Mouse (Mus musculus): ENCODE measurements around the gene 6430548M08Rik. TPM values are rescaled to one million over a fixed set of nuclear protein-coding genes. Genes with fewer than 3 reads are reported as not detected.

Gene 6430548M08Rik
- polyA plus RNA-seq, 1 experiment from 2014 or later, result 23.3 TPM

- H3K4me1 ChIP-seq (replicated peaks), result no peaks in the 10 kb centered on the region
- no peaks in the 10 kb centered on the region for H3K27me3 ChIP-seq
- H3K36me3 ChIP-seq, result peaks cover 79% of the 10 kb centered on the region
- H3K9ac ChIP-seq (replicated peaks), result no peak overlapping the region
- ATAC-seq, result no peak
- no peak overlapping the region for H3K27ac ChIP-seq
- no peak overlapping the region for H3K4me2 ChIP-seq (replicated peaks)
- WGBS, result 91% methylated on average over 8 of the region's 8 CpGs
- no peaks in the 10 kb centered on the region for H3K9me3 ChIP-seq
- H3K4me3 ChIP-seq (replicated peaks), result no peak overlapping the region
These were observed 29.2 kb upstream of the 6430548M08Rik start for GRCm38 (mm10) chr8:120084783-120085182.

GRCm38 (mm10) chr8:120089511-120089910 lies 24.4 kb upstream of the 6430548M08Rik start:
- H3K9ac ChIP-seq (replicated peaks), result no peak overlapping the region
- no peak for ATAC-seq
- no peak overlapping the region for H3K4me2 ChIP-seq (replicated peaks)
- H3K36me3 ChIP-seq, result peaks cover 82% of the 10 kb centered on the region
- H3K27me3 ChIP-seq, result no peaks in the 10 kb centered on the region
- WGBS, result 77% methylated on average over 7 of the region's 7 CpGs
- H3K27ac ChIP-seq, result no peak overlapping the region
- H3K4me3 ChIP-seq (replicated peaks), result no peak overlapping the region
- H3K4me1 ChIP-seq (replicated peaks), result no peaks in the 10 kb centered on the region
- no peaks in the 10 kb centered on the region for H3K9me3 ChIP-seq

- no peak overlapping the region for H3K4me2 ChIP-seq (replicated peaks)
- ATAC-seq, result no peak
- H3K4me1 ChIP-seq (replicated peaks), result no peaks in the 10 kb centered on the region
- H3K9ac ChIP-seq (replicated peaks), result no peak overlapping the region
- H3K4me3 ChIP-seq (replicated peaks), result no peak overlapping the region
- H3K27ac ChIP-seq, result no peak overlapping the region
- H3K27me3 ChIP-seq, result no peaks in the 10 kb centered on the region
- no peaks in the 10 kb centered on the region for H3K9me3 ChIP-seq
- peaks cover 66% of the 10 kb centered on the region for H3K36me3 ChIP-seq
- WGBS, result 94% methylated on average over 3 of the region's 3 CpGs
These were observed 22.9 kb upstream of the 6430548M08Rik start for GRCm38 (mm10) chr8:120091032-120091431.

- H3K27me3 ChIP-seq, result no peaks in the 10 kb centered on the region
- H3K4me2 ChIP-seq (replicated peaks), result no peak overlapping the region
- H3K27ac ChIP-seq, result no peak overlapping the region
- WGBS, result 96% methylated on average over 3 of the region's 3 CpGs
- H3K9me3 ChIP-seq, result no peaks in the 10 kb centered on the region
- no peak for ATAC-seq
- H3K9ac ChIP-seq (replicated peaks), result no peak overlapping the region
- H3K36me3 ChIP-seq, result peaks cover 46% of the 10 kb centered on the region
- peaks cover 9% of the 10 kb centered on the region; the same call in 1 of the 2 replicates for H3K4me1 ChIP-seq (replicated peaks)
- H3K4me3 ChIP-seq (replicated peaks), result no peak overlapping the region
These were observed 20.8 kb upstream of the 6430548M08Rik start for GRCm38 (mm10) chr8:120093103-120093502.

- Histone ChIP-seq H3K27ac (no peak overlapping the region; the same call in 1 of the 2 replicates), H3K27me3 (no peaks in the 10 kb centered on the region), H3K9me3 (no peaks in the 10 kb centered on the region), H3K9ac (replicated peaks) (no peak overlapping the region), H3K4me3 (replicated peaks) (no peak overlapping the region), H3K36me3 (peaks cover 38% of the 10 kb centered on the region), H3K4me1 (replicated peaks) (peaks cover 14% of the 10 kb centered on the region), H3K4me2 (replicated peaks) (no peak overlapping the region)
- 89% methylated on average over 10 of the region's 10 CpGs for WGBS
- ATAC-seq, result no peak
These were observed 19.2 kb upstream of the 6430548M08Rik start for GRCm38 (mm10) chr8:120094801-120095200.

GRCm38 (mm10) chr8:120096486-120096885 lies 17.5 kb upstream of the 6430548M08Rik start:
- Histone ChIP-seq H3K9ac (replicated peaks) (no peak overlapping the region; the same call in 1 of the 2 replicates), H3K27me3 (no peaks in the 10 kb centered on the region), H3K9me3 (no peaks in the 10 kb centered on the region), H3K4me1 (replicated peaks) (peaks cover 25% of the 10 kb centered on the region), H3K36me3 (peaks cover 23% of the 10 kb centered on the region), H3K27ac (no peak overlapping the region), H3K4me2 (replicated peaks) (no peak overlapping the region), H3K4me3 (replicated peaks) (no peak overlapping the region)
- no peak for ATAC-seq
- 83% methylated on average over 2 of the region's 2 CpGs for WGBS

- ATAC-seq, result peak; percentile 19; the same call in 1 of the 2 replicates
- WGBS, result 7% methylated on average over 24 of the region's 25 CpGs
- H3K27me3 ChIP-seq, result no peaks in the 10 kb centered on the region
These were observed 13.4 kb upstream of the 6430548M08Rik start for GRCm38 (mm10) chr8:120100388-120101067.

GRCm38 (mm10) chr8:120101068-120101972 lies 12.6 kb upstream of the 6430548M08Rik start, which contains the start of gene Zdhhc7:
Gene Zdhhc7, minus strand, starts transcription at chr8:120101482.
- Histone ChIP-seq H3K4me1 (replicated peaks) (peaks cover 44% of the 10 kb centered on the region), H3K9ac (replicated peaks) (peak within 1 kb of the TSS; percentile 95), H3K9me3 (no peaks in the 10 kb centered on the region), H3K4me3 (replicated peaks) (peak within 1 kb of the TSS; percentile 96), H3K27ac (peak within 1 kb of the TSS; percentile 91), H3K4me2 (replicated peaks) (peak within 1 kb of the TSS; percentile 91), H3K36me3 (no peaks in the 10 kb centered on the region; the same call in none of the 2 replicates), H3K27me3 (no peaks in the 10 kb centered on the region)
- ATAC-seq, result peak; percentile 89
- WGBS, result under 1% methylated on average over 84 of the region's 88 CpGs

More at GRCm38 (mm10) chr8:120100388-120101067, 13.4 kb upstream of the 6430548M08Rik start:
- Histone ChIP-seq H3K4me3 (replicated peaks) (peak overlapping the region; percentile 96), H3K36me3 (no peaks in the 10 kb centered on the region; the same call in none of the 2 replicates), H3K4me2 (replicated peaks) (peak overlapping the region; percentile 91), H3K9me3 (no peaks in the 10 kb centered on the region), H3K9ac (replicated peaks) (peak overlapping the region; percentile 95), H3K4me1 (replicated peaks) (peaks cover 44% of the 10 kb centered on the region), H3K27ac (peak overlapping the region; percentile 91)

- no peaks in the 10 kb centered on the region for H3K9me3 ChIP-seq
- peaks cover 35% of the 10 kb centered on the region for H3K4me1 ChIP-seq (replicated peaks)
- no peak overlapping the region for H3K4me3 ChIP-seq (replicated peaks)
- ATAC-seq, result no peak
- H3K9ac ChIP-seq (replicated peaks), result no peak overlapping the region
- H3K36me3 ChIP-seq, result peaks cover 2% of the 10 kb centered on the region
- WGBS, result 91% methylated on average over 9 of the region's 9 CpGs
- H3K27ac ChIP-seq, result no peak overlapping the region
- no peak overlapping the region for H3K4me2 ChIP-seq (replicated peaks)
- H3K27me3 ChIP-seq, result no peaks in the 10 kb centered on the region
These were observed 10.0 kb upstream of the 6430548M08Rik start for GRCm38 (mm10) chr8:120103916-120104315.

GRCm38 (mm10) chr8:120104721-120105272 lies 9.2 kb upstream of the 6430548M08Rik start:
- Histone ChIP-seq H3K9me3 (no peaks in the 10 kb centered on the region), H3K9ac (replicated peaks) (no peak overlapping the region), H3K4me3 (replicated peaks) (no peak overlapping the region), H3K4me1 (replicated peaks) (peaks cover 30% of the 10 kb centered on the region), H3K27ac (no peak overlapping the region), H3K4me2 (replicated peaks) (no peak overlapping the region), H3K27me3 (no peaks in the 10 kb centered on the region), H3K36me3 (peaks cover 2% of the 10 kb centered on the region)
- WGBS, result 69% methylated on average over 9 of the region's 9 CpGs
- no peak for ATAC-seq

GRCm38 (mm10) chr8:120109149-120109548 lies 4.8 kb upstream of the 6430548M08Rik start:
- ATAC-seq, result no peak
- Histone ChIP-seq H3K4me1 (replicated peaks) (peaks cover 8% of the 10 kb centered on the region), H3K4me3 (replicated peaks) (no peak overlapping the region), H3K36me3 (peaks cover 2% of the 10 kb centered on the region), H3K9me3 (no peaks in the 10 kb centered on the region), H3K4me2 (replicated peaks) (no peak overlapping the region), H3K27ac (no peak overlapping the region), H3K9ac (replicated peaks) (no peak overlapping the region), H3K27me3 (no peaks in the 10 kb centered on the region; the same call in 1 of the 2 replicates)
- WGBS, result 74% methylated on average over 3 of the region's 3 CpGs
